Mouse (Mus musculus) left cerebral cortex, postnatal 4 days (tissue): Measurements from ENCODE around the gene Capn2. TPM values are rescaled to one million over a fixed set of nuclear protein-coding genes. Genes with fewer than 3 reads are reported as not detected.

Experiments
- DNase-seq: peaks from one replicate; pipeline ENCODE4 v3.0.0-alpha.2; 2022
- intact Hi-C: fragments of 180-260 bp; cut with DNase I; formaldehyde crosslinking; loops from one replicate; pipeline ENCODE4 v1.15.1; 2025
- total RNA-seq, 2 experiments: library from RNA; stranded (reverse); gene quantifications; 2 replicates each; pipeline ENCODE4 v1.2.3; 2021

Capn2 gene
- 10 to 100 TPM; 77.0 to 82.5 TPM for total RNA-seq

DNA sequence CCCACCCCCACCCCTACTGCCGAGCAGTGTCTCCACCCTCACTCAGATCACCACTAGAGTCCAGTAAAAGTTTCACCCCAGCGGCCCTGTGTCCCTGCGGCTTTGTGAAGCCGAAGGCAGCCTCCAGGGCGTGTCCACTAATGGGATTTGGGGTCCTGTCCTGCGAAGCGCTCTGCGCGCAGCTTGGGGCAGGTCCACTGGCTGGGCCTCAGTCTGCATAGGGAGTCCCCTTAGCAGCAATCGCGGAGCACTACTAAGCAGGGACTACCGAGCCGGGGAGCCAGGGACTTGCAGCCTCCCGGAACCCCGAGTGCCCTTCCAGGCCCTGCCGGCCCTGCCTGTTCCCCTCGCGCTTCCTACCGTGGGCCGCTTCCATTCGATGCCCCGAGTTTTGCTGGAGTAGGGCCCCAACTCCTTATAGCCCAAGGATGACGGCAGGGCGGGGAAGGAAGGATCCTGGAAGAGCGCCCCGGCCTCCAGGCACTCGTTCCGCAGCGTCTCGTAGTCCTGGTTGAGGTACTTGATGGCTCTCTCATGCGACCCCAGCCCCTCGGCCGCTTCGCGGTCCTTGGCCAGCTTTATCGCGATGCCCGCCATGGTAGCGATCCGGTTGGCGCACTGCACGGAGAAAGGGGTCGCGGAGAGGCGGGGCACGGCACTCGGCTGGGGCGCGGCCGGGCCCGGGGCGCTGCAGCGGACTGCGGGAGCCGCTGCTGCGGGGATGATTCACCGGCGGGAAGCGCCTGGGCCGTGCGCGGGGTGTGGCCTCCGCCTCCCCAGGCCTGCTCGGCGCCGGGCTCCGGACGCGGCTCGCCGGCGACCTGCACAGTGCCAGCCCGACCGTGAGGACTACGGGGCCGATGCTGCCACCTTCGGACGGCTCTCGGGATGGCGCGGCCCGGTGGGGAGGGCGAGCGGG is at the start of gene Capn2:
TSS of gene Capn2 (minus strand) at position 851 of the 919 bp plus-strand sequence.
- peak; percentile 85 for DNase-seq
- intact Hi-C loops = no loop called here

DNA sequence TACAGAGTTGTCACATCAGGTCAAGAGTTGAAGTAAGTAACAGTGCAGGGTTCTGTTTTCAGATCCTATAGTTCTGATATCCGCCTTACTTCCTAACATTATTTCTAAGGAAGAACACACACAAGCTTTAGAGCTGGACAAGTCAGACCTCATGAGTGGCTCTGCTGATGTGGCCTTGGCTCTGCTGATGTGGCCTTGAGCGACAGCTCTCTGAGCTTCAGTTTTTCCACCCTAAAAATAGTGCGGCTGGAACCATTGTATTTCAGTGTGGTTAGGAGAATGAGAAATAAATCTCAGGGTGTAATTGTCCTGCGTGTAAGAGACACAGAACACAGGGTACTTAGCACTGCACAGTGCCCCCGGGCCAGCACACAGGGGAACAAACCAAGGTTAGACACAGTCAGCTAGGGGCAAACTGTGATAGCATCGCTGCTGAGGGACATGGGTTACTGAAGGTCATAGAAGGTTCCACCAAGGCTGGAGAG is 48.0 kb upstream of the Capn2 start:
- intact Hi-C loops = loop anchor here (10.0 kb wide), 1 partner anchor 669 kb away; no protein-coding TSS in a partner anchor
- no peak for DNase-seq

DNA sequence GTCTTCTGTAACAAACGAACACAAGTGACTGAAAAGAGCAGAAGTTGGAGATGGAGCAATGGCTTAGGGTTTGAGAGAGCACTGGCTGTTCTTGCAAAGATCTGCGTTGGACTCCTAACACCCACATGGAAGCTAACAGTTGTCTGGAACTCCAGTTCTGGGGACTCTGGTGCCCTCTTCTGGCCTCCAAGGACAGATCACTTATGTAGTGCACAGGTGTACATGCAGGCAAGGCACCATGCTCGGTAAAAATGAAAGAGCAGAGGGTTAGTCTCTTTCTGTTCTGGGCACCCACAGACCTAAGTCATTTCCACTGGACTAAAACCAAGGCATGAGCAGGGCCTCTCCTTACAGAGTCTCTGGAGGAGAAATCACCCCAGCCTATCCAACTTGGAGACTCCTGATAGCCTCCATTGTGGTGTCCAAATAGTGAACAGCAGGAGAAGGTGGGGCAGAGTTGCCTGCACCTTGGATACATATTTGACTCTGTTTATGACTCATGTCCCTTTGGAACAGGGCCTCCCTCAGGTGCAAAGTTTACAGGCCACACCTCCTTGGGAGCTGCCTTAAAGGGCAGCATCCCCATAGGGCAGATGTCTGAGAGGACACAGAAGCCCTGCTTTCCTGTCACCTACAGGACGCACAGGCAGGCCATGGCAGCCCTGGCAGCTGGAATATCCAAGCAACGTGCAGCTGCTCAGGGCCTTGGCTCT is 47.2 kb upstream of the Capn2 start, which contains the start of gene Capn8:
TSS of gene Capn8 (plus strand) at position 600 of the 713 bp plus-strand sequence.
- intact Hi-C loops = loop anchor here (5.0 to 10.0 kb wide), 2 partner anchors 393 to 670 kb away; no protein-coding TSS in a partner anchor
- no peak for DNase-seq

DNA sequence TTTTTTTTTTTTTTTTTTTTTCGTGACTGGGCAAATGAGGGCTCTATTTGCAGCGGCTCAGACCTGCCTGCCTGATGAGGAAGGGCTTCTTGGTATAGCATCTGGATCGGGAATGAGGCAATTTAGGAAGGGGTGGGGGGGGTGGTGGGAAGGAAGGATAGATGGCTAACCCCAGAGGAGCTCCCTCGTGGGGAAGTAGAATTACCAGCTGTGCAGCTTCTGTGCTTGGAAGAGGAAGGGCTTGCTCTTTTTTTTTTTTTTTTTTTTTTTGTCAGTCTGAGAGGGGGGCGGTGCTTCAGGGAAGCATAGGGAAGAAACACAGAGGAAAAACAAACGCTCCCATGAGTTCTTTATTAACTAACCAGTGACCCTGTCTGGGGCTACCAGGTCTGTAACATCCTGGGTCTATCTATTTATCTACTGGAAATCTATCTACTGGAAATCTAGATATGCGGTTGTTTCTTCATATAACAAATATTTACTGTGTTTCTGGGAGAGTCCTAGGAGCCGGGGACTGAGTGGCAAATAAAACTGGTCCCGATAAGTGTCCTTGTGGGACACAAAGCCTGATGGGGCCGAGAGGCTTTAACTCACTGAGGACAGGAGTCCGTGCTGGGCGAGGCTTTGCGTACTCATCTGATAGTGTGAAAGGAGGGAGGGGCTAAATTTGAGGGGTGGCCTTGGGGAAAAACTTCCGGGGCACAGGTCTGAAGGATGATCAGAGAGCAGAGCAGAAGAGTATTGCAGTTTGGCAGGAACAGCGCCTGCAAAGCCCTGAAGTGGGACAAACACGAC is 45.4 kb upstream of the Capn2 start:
- no peak for DNase-seq
- intact Hi-C loops = loop anchor here (5.0 to 10.0 kb wide), 2 partner anchors 395 to 672 kb away; no protein-coding TSS in a partner anchor

DNA sequence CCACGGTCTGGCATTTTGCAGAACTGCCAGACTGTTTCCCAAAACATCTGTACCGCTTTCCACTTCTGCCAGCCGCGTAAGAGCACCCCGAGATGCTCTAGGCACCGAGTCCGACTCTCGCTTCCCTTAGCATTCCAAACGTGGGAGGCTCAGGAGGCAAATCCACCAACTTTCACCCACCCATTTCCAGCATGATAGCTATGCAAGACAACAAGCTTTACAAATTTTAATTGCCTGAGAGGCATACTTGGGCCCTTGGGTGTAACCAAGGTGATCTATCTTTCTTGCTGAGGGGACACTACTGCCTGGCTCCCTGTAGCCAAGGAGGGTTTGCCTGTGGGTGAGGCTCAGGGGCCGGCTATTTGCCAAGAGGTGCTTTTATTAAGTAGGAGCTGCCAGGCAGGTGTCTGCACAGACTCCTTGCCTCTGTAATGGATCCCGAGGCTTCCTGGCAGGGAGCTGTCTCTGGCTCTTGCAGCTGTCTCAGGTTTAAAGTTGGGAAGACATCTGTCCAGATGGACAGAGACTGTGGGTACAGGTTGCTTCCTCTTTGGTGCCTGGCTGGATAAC is 44.6 kb upstream of the Capn2 start:
- DNase-seq = no peak
- intact Hi-C loops = loop anchor here (5.0 to 10.0 kb wide), 2 partner anchors 395 to 673 kb away; no protein-coding TSS in a partner anchor

GRCm38 (mm10) chr1:182560390-182561098 is 43.1 kb upstream of the Capn2 start:
- DNase-seq = peak; percentile 51
- intact Hi-C loops = loop anchor here (5.0 to 10.0 kb wide), 2 partner anchors 397 to 674 kb away; no protein-coding TSS in a partner anchor

DNA sequence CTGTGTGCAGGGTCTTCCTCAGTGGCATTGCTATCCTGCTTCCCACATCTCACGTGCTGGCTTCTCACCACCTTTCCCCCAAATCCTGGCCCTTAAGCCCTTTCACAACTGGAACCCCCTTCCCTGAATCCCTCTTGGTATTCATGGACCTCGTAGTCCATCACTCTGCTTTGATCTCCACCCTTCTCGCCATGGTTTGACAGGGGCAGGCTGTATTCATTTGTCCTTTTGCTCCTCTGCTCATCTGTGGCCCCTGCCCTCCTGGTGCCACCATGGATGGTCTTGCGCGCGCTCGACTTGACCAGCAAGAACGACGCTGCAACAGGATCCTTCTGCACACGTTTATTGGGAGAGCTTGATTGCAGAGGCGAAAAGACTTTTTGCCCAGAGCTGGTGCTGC is 42.1 kb upstream of the Capn2 start:
- intact Hi-C loops = loop anchor here (10.0 kb wide), 1 partner anchor 705 kb away; no protein-coding TSS in a partner anchor
- no peak for DNase-seq

- no peak for DNase-seq
- intact Hi-C loops = loop anchor here (10.0 kb wide), 1 partner anchor 707 kb away; no protein-coding TSS in a partner anchor
These were observed 40.9 kb upstream of the Capn2 start for GRCm38 (mm10) chr1:182558271-182558670.

DNA sequence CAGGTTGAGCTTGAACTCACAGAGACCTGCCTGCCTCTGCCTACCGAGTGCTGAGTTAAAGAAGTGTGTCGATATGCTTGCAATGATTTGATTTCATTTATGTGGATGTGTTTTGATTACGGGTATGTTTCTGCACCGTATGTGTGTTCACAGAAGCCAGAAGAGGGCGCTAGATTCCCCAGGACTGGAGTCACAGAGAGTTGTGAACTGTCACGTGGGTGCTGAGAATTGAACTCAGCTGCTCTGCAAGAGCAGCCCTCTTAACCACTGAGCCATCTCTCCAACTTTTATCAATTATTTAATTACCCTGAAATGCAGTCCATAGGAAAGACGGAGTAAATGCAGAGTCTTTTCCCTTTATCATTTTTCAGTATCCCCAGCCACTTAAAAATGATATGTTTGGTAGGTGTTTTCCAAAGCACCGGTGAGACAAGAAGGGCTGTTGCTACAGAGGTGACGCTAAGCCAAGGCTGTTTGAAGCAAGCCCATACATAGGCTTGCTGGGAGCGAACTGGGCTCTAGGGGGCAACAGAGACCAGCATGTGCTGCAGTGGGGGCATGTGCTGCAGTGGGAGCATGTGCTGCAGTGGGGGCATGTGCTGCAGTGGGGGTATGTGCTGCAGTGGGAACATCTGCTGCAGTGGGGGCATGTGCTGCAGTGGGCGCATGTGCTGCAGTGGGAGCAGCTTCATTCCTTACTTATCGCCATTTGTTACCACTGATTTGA is 36.4 kb upstream of the Capn2 start:
- DNase-seq = peak; percentile 53
- intact Hi-C loops = loop anchor here (10.0 kb wide), 1 partner anchor 711 kb away; no protein-coding TSS in a partner anchor

- intact Hi-C loops = loop anchor here (10.0 kb wide), 1 partner anchor 714 kb away; no protein-coding TSS in a partner anchor
- no peak for DNase-seq
These were observed 33.4 kb upstream of the Capn2 start for GRCm38 (mm10) chr1:182550761-182551160.

- intact Hi-C loops = no loop called here
- no peak for DNase-seq
These were observed 26.5 kb upstream of the Capn2 start for GRCm38 (mm10) chr1:182543906-182544305.

DNA sequence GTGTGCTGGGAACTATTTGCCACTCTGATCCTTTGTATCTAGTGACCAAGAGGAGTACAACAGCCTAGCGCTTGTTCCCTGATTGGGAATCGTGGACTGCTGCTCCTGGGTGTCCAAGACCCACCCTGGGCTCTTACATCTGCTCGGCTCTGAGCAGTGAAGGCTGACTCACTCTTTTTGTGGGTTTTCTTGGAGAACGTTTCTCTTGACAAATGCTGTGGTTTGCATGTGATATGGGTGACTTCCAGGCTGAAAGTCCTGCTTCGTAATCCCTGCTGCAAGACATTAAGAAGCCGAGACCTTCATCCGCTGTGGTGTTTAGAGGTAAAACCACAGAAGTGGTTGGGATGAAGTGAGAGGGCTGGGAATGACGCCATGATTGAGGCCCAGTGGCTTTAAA is 25.7 kb upstream of the Capn2 start:
- intact Hi-C loops = no loop called here
- DNase-seq = no peak

DNA sequence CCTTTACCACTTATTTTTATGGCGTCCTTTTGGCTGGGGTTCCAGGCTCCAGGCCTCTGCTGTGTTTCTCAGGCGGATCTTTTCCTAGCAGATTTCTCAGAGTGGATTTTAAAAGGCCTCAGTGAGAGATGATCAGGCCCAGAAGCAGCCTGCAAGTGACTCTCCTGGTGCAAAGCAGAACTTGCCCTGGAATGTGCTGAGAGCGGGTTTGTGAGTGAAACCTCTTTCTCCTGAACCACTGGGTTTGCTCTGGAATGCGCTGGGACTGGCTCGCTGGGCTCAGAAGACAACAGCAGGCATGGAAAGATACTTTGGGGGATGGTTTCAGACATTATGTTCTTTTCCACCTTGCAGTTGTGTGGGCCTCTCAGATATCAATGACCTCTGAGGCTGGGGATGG is 24.7 kb upstream of the Capn2 start:
- intact Hi-C loops = no loop called here
- DNase-seq = no peak

DNA sequence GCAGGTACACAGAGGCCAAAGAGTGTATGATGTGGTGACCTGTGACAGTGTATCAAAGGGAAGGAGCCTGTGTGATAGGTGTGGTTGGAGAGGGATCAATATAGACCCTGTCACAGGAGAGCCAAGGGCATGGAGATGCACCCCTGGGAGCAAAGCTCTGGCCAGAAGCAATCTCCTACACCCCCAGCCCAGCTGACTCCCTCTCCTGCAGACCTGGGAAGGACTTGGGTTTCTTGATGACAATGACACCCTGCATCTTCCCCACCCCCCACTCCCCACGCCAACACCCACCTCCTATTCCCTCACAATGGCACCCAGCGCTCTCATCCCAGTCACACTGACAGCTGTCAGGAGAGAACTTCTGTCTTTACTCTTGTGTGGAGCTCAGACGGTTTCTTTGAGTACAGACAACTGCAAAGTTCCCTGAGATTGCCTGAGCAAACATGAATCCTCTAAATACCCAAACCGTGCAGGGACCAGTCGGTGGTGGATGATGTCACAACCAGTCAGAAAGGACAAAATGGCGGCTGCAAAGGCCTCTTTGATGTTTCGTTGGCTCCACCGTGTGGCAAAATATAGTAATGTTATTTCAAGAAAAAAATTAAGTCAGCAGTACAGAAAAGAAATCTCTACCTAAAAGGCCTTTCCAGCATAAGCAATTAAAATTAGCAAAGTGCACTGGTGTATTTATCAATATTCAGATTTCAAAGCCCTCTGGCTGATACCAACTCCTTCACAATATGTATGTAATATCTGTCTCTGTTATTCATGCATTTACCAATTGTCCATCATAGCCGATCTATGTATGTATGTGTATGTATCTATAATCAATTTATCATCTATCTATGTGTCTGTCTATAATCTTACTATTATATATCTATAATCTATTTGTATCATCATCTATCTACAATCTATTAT is 21.9 kb upstream of the Capn2 start:
- peak; percentile 74 for DNase-seq
- intact Hi-C loops = loop anchor here (10.0 kb wide), 1 partner anchor 414 kb away; the partner anchor contains the start of gene Srp9

- intact Hi-C loops = loop anchor here (10.0 kb wide), 1 partner anchor 410 kb away; the partner anchor contains the start of gene Srp9
- no peak for DNase-seq
These were observed 17.7 kb upstream of the Capn2 start for GRCm38 (mm10) chr1:182535080-182535481.

DNA sequence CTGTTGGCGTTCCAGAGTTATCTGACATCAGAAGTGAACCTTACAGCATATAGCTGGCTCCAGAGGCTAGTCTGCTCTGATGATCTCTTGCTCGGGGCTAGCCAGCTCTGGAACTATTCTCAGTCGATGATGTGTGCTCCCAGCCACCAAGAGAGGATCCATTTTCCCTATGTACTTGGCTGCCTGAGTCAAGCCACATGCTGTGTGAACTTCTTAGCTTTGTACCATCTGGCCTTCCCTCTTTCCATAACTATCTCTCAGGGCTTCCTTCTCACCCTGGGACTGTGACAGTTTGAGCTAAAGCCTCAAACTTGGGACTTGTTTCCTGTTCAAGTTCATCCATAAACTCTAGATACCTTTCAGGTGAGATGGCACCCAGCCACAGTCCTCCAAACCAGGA is 16.2 kb upstream of the Capn2 start:
- intact Hi-C loops = loop anchor here (10.0 kb wide), 1 partner anchor 409 kb away; the partner anchor contains the start of gene Srp9
- no peak for DNase-seq
